Mouse (Mus musculus) NIH3T3 (cell line): ENCODE data around the gene Sirt6.
A peak's percentile ranks its signal among the peaks of the same experiment; 100 is the strongest.

Experiments
- DNase-seq: peaks from one replicate; pipeline ENCODE4 v3.0.0-alpha.2; 2012; ENCODE audit warnings: low read depth

Gene Sirt6

GRCm38 (mm10) chr10:81626994-81627835 is at the start of gene Sirt6:
TSS of gene Sirt6 (minus strand) at chr10:81627797.
- DNase-seq: peak; percentile 98

- DNase-seq: no peak
These were observed 28.6 kb upstream of the Sirt6 start for GRCm38 (mm10) chr10:81656174-81656573.

DNA sequence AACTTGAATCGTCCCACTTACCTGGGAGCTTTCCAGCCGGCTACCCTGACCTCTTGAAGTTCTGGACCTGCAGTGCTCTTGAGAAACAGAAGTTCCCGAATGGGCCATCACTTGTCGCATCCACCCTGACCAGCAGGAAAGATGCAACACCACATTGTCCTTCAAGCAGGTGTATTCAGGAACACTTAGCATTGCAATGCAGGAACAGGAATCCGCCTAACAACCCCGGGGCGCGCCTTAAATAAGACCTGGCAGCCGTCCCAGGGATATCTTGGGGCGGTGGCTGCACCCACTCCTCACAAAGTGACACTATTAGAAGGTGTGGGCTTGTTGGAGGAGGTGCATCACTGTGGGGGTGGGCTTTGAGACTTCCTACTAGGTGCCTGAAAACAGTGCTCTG is 27.6 kb upstream of the Sirt6 start:
- DNase-seq: no peak

- DNase-seq: peak; percentile 95
These were observed 21.5 kb upstream of the Sirt6 start, which contains the start of gene Gm10778 for GRCm38 (mm10) chr10:81648803-81649775. TSS of gene Gm10778 (plus strand) at chr10:81649059.

DNA sequence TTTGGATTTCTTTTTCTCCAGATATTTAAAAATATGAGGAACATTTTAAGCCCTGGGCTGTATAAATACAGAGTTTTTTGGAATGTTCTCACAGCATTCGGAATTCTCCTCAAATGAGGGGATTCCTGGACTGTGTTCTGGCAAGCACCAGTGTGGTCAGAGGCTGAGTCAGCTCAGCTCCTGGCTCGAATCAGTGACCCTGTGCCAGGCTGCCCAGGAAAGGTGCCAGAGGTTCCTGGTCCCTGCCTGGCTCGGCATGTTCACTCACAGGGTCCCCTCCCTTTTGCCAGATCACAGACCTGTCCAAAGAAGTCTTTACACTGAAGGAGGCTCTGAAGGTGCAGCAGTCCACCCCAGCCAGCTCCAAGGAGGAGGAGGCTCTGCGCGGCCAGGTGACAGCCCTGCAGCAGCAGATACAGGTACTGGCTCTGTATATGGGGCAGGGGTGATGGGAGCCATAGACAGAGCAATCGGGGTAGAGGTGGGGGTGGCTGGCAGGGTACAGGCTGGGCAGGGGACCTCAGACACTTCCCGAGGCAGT is 18.5 kb upstream of the Sirt6 start:
- DNase-seq: peak; percentile 64

- no peak for DNase-seq
These were observed 17.8 kb upstream of the Sirt6 start for GRCm38 (mm10) chr10:81645391-81645790.

DNA sequence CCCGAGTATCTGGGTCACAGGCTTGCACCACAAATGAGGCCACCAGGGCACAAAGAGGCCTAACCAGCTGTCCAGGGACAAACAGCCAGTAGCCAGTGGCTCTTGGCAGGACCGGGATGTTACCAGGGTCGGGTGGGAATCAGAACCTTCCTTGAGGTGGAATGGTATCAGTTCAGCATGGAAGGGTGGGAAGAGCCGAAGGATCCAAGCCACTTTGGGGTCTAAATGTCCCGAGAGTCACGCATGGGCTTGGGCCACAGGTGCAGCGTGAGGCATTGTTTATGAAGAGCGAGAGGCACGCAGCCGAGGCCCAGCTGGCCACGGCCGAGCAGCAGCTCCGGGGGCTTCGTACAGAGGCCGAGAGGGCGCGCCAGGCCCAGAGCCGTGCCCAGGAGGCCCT is 17.1 kb upstream of the Sirt6 start:
- no peak for DNase-seq

DNA sequence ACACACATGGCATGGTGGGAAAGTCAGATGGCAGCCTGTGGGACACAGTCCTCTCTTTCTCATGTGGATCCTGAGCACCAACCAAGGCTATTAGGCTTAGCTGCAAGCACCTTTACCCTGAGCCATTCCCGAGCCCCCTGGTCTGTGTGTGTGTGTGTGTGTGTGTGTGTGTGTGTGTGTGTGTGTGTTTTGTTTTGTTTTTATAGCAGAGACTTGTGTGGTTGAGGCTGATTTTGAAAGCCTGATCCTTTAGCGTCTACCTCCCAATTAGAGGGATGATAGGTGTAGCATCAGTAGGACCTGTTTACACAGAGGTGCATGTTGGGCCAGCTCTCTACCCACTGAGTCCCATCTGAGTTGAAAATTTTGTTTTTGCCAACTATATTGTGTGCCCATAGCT is 16.6 kb upstream of the Sirt6 start:
- no peak for DNase-seq

GRCm38 (mm10) chr10:81643449-81644055 is 16.0 kb upstream of the Sirt6 start:
- DNase-seq: peak; percentile 99

DNA sequence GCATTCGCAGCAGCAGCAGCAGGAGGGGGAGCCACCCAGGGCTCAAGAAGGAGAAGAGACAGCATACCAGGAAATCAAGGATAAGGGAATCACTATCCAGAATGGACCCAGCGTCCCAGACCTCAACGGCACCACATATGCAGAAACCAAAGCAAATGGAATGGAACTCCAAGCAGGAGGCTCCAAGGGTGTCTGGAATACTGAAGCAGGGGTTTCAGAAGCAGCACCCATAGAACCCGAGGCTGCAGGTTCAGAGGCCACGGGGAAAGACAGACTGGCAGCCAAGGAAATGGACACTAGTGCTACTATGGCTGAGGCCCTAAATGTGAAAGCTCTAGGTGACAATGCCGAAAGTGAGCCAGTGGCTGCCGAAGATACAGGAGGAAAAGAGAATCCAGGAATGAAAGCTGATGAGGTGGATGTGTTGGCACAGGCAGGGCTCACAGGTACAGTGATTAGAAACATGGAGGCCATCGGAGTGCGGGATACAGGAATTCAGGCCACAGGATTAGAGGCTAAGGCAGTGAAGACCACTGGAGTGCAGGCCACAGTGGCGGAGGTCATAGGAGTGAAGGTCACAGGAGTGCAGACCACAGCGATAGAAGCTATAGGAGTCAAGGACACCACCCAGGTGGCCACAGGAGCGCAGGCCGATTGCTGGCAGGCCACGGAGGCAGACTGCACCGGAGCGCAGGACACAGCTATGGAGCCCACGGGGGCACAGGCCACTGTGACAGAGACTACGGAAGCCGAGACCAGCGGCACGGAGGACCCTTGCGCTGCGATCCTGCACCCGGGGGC is 15.3 kb upstream of the Sirt6 start:
- peak; percentile 22 for DNase-seq

DNA sequence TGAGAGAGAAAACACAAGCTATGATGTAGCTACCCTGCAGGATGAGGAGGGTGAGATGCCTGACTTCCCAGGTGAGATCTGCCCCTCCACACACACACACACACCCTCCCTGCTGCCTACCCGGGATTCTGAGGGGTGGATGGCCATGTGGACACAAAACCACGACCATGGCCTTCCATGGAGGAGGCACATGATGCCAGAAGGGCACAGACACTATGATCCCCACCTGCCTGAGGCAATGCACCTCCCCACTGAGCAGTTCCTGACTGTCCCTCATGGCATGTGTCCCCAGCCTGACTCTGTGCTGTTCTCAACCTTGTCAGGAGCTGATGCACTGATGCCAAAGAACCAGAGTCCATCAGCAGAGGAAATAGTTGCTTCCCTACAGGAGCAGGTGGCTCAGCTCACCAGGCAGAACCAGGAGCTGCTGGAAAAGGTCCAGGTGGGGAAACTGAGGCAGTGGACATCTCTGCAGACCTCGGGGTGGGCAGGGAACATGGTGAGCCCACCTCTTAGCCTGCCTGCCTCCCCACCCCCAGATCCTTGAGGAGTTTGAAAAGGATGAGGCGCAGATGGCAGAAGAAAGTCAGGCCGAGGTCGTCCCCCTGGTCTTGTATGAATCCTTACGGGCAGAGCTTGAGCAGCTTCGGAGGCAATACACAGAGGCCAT is 14.5 kb upstream of the Sirt6 start:
- no peak for DNase-seq

- no peak for DNase-seq
These were observed 14.0 kb upstream of the Sirt6 start for GRCm38 (mm10) chr10:81641566-81641965.

- peak; percentile 30 for DNase-seq
These were observed 13.2 kb upstream of the Sirt6 start for GRCm38 (mm10) chr10:81640825-81641224.

DNA sequence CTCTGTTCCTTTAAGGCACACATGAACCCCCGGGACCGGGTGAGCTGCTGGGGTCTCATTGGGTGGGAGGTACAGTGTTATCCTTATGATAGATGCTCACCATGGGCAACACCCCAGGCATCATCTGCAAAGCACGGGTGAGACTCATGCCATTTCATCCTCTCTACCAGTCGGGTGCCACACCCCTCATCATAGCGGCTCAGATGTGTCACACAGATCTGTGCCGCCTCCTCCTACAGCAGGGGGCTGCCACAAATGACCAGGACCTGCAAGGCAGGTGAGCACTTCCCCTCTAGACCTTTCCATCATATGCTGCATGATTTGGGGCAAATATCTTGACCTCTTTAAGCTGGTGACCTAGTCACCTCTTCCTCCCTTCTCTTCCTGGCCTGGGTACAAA is 10.5 kb upstream of the Sirt6 start:
- DNase-seq: no peak

DNA sequence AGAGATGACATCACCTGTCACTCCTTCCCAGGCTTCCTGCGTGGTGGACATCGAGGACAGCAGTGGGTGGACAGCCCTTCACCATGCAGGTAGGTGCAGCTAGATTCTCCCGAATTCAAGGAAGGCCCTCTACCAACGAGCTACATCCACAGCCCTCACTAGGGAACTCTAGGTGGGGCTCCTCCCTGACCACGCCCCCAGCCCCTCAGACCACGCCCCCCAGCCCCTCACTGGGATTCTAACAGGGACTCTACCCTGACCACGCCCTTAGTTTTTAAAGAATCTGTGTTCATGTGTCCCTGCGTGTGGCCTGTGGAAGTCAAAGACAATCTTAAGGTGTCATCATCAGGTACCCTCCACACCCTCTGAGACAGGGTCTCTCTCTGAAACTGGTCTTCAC is 8.7 kb upstream of the Sirt6 start:
- no peak for DNase-seq

DNA sequence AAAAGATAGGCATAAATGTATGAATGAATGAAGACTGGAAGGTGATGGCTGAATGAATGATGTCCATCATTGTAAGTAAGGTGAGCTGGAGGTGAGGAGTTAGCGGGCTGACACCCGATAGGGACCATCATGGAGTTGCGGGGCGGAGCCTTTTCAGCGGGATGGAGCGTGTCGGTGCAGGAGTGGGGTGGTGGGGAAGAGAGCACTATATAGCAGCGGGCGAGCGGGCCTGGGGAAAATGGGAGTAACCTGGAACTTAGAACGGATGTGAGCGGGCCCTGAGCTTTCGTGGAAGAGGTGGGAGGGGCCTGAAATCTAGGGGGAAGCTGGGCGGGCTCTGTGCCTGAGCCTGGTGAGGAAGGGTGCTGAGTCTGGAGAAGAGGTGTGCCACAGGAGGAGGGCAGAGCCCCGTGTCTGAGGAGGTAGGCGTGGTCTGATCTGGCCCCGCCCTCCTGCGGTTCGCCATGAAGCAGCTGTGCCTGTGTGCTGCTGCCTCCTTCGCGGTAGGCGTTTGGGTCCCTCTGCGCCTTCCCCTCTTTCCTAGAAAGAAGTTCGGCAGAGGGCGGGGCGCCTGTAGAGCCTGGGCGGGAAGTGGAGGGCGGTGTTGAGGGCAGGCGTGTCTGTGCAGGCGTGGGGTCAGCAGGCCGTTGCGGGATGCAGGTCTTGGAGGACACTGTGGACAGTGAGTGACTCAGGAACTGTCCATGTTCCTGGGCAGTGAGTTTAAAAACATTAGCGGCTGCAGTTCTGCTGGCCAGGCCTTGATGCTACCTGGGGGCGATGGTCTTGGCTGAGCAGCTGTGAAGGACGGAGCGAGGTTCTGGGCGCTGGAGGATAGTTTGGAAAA is 5.9 kb upstream of the Sirt6 start:
- peak; percentile 90 for DNase-seq

- DNase-seq: no peak
These were observed 793 bp upstream of the Sirt6 start, which contains the start of gene Ankrd24 for GRCm38 (mm10) chr10:81628390-81628789. TSS of gene Ankrd24 (plus strand) at chr10:81628540.

GRCm38 (mm10) chr10:81627836-81628220 is 231 bp upstream of the Sirt6 start:
- peak; percentile 52 for DNase-seq
